Mouse (Mus musculus): ENCODE measurements at regions not wholly inside any gene's neighbourhood (a gene's known extent, or its start where the extent isn't known, plus 50 kb on each side); places are given as distances from the start of the nearest gene placed in this dataset.

DNA sequence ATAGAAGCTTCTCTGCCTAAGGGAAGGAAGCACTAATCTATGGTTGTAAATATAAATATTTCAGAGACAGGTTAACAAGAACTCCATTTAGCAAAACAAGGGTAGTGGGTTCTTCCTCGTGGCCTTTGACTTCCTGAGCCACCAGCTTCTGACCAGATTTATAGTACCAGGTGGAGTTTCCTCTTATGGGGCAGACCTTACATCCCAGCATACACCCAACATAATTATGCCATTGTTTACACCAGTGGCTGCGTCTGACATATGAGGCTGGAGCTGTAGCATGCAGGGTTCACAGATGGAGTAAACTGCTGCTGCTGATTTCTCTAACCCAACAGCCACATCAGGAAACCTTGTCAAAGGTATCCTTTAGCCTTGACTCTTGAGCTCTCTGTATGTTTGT is 75.5 kb downstream of the Trib2 start:
- Histone ChIP-seq H3K27ac (ENCODE audit: insufficient read depth, low read depth) (no peak overlapping the region), H3K4me2 (ENCODE audit: insufficient read depth, low read depth, poor library complexity, severe bottlenecking) (no peak overlapping the region), H3K36me3 (replicated peaks in 1 of 2; ENCODE audit: control insufficient read depth in 1 of 2, insufficient read depth in 1 of 2, low read length in 1 of 2) (no peaks in the 10 kb centered on the region), H3K4me1 (ENCODE audit: control insufficient read depth in 1 of 2, insufficient read depth in 2 of 2) (peaks cover 0 to 3% of the 10 kb centered on the region in 2 experiments; a peak in 1 of 4 replicates), H3K9ac (ENCODE audit: insufficient read depth, low read depth) (no peak overlapping the region), H3K4me3 (replicated peaks in 1 of 3; ENCODE audit: low read depth in 2 of 3, low read length in 2 of 3, poor library complexity in 1 of 3) (no peak overlapping the region), H3K9me3 (replicated peaks; ENCODE audit: low read length) (no peaks in the 10 kb centered on the region), H3K79me2 (replicated peaks; ENCODE audit: control insufficient read depth, extremely low read depth, insufficient read depth, poor library complexity, severe bottlenecking) (no peaks in the 10 kb centered on the region), H3K27me3 (replicated peaks) (no peaks in the 10 kb centered on the region)
- no peak for DNase-seq (ENCODE audit: extremely low read depth)
- in situ Hi-C loops (cut with MboI; ENCODE audit: low pct_ligation_motif_present, low pct_unique_long_range_greater_than_20kb, low sequenced_read_pairs) (no loop called here), dilution Hi-C loops (cut with MboI; ENCODE audit: extremely low pct_ligation_motif_present, extremely low pct_unique_long_range_greater_than_20kb, low sequenced_read_pairs) (no loop called here)
- TF ChIP-seq KAT2A (IDR thresholded peaks at IDR 0.05; ENCODE audit: insufficient replicate concordance, low read length) (no peak), CHD2 (IDR thresholded peaks at IDR 0.05; ENCODE audit: low read length) (no peak), RAD21 (IDR thresholded peaks at IDR 0.05; ENCODE audit: low read depth, low read length) (no peak), ETS1 (conservative IDR thresholded peaks at IDR 0.05; ENCODE audit: low read depth, low read length) (no peak), UBTF (IDR thresholded peaks at IDR 0.05; ENCODE audit: low read depth, low read length) (no peak)

DNA sequence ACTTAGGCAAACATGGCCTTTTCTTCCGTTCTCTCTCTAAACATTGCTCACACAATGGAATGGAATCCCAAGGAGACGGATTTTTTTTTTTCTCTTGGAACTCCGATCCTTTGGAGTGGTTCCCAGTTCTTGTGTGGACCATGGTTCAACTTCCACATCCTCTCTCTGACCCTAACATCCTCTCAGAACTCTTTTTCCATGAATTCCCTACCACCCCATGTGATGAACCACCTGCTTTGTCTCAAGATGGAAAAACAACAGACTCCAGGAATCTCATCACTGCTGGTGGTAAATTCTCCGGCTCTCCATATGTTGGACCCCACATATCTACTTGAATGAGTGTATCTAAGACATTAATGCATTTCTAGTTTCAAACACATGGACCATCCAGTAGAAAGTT is 77.7 kb downstream of the Trib2 start:
- in situ Hi-C loops (cut with MboI; ENCODE audit: low pct_ligation_motif_present, low pct_unique_long_range_greater_than_20kb, low sequenced_read_pairs), result no loop called here

DNA sequence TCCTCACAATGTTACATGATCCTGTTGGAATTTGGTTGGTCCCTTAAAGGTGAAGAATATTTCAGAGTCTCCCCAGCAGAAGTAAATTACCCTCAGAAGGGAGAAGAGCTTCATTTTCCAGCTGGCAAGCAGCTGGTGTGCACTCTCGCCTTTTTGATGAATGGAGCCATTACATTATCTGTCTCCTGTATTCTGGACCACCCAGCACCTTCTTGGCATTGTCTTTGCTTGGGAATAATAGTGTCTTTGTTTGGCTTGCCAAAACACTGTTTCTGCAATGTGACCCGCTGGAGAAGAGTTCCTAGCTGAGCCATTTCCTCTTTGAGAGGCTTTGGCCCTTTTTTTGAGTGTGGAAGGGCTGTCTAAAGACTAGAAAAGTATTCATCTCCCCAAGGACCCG is 85.5 kb downstream of the Trib2 start:
- dilution Hi-C loops (cut with MboI; ENCODE audit: extremely low pct_ligation_motif_present, extremely low pct_unique_long_range_greater_than_20kb, low sequenced_read_pairs) (no loop called here), in situ Hi-C loops (cut with MboI; ENCODE audit: low pct_ligation_motif_present, low pct_unique_long_range_greater_than_20kb, low sequenced_read_pairs) (no loop called here)
- Histone ChIP-seq H3K9me3 (replicated peaks; ENCODE audit: low read length) (no peaks in the 10 kb centered on the region), H3K79me2 (replicated peaks; ENCODE audit: control insufficient read depth, extremely low read depth, insufficient read depth, poor library complexity, severe bottlenecking) (no peaks in the 10 kb centered on the region), H3K9ac (ENCODE audit: insufficient read depth, low read depth) (no peak overlapping the region), H3K36me3 (replicated peaks in 1 of 2; ENCODE audit: control insufficient read depth in 1 of 2, insufficient read depth in 1 of 2, low read length in 1 of 2) (no peaks in the 10 kb centered on the region), H3K4me1 (ENCODE audit: control insufficient read depth in 1 of 2, insufficient read depth in 2 of 2) (peaks cover 0 to 11% of the 10 kb centered on the region in 2 experiments; a peak in 2 of 4 replicates), H3K4me2 (ENCODE audit: insufficient read depth, low read depth, poor library complexity, severe bottlenecking) (no peak overlapping the region), H3K27ac (ENCODE audit: insufficient read depth, low read depth) (no peak overlapping the region), H3K27me3 (replicated peaks) (no peaks in the 10 kb centered on the region), H3K4me3 (replicated peaks in 1 of 3; ENCODE audit: low read depth in 2 of 3, low read length in 2 of 3, poor library complexity in 1 of 3) (no peak overlapping the region)
- DNase-seq (ENCODE audit: extremely low read depth), result no peak
- TF ChIP-seq JUN (IDR thresholded peaks at IDR 0.05; ENCODE audit: insufficient read depth, low read depth, low read length) (no peak), MAZ (IDR thresholded peaks at IDR 0.05; ENCODE audit: low read depth, low read length) (no peak), MYC (IDR thresholded peaks at IDR 0.05; ENCODE audit: low read depth, low read length) (no peak), JUND (conservative IDR thresholded peaks at IDR 0.05; ENCODE audit: low read depth, low read length) (no peak), POLR2A (IDR thresholded peaks at IDR 0.05; ENCODE audit: low read depth, low read length) (no peak), NRF1 (IDR thresholded peaks at IDR 0.05; ENCODE audit: low read depth, low read length) (no peak), ETS1 (conservative IDR thresholded peaks at IDR 0.05; ENCODE audit: low read depth, low read length) (no peak), CHD2 (IDR thresholded peaks at IDR 0.05; ENCODE audit: low read length) (no peak), TCF12 (IDR thresholded peaks at IDR 0.05; ENCODE audit: low read depth, low read length) (no peak), MXI1 (IDR thresholded peaks at IDR 0.05; ENCODE audit: low read depth, low read length) (no peak), ZNF384 (IDR thresholded peaks at IDR 0.05; ENCODE audit: low read depth, low read length) (no peak), RCOR1 (conservative IDR thresholded peaks at IDR 0.05; ENCODE audit: low read depth, low read length) (no peak), RAD21 (IDR thresholded peaks at IDR 0.05; ENCODE audit: low read depth, low read length) (no peak), MEF2A (IDR thresholded peaks at IDR 0.05; ENCODE audit: borderline replicate concordance, low read depth, low read length) (no peak), TBP (conservative IDR thresholded peaks at IDR 0.05; ENCODE audit: low read depth, low read length) (no peak), CTCF (conservative IDR thresholded peaks at IDR 0.05 in 1 of 2, IDR thresholded peaks at IDR 0.05 in 1 of 2; ENCODE audit: low read depth in 2 of 2, low read length in 2 of 2) (no peak)

More for the DNA sequence above, 77.7 kb downstream of the Trib2 start:
- no peaks in the 10 kb centered on the region for H3K36me3 ChIP-seq (replicated peaks in 1 of 2; ENCODE audit: control insufficient read depth in 1 of 2, insufficient read depth in 1 of 2, low read length in 1 of 2)
- DNase-seq (ENCODE audit: extremely low read depth), result no peak
- dilution Hi-C loops (cut with MboI; ENCODE audit: extremely low pct_ligation_motif_present, extremely low pct_unique_long_range_greater_than_20kb, low sequenced_read_pairs), result no loop called here
- H3K27me3 ChIP-seq (replicated peaks), result no peaks in the 10 kb centered on the region
- no peak overlapping the region for H3K4me2 ChIP-seq (ENCODE audit: insufficient read depth, low read depth, poor library complexity, severe bottlenecking)
- no peaks in the 10 kb centered on the region for H3K79me2 ChIP-seq (replicated peaks; ENCODE audit: control insufficient read depth, extremely low read depth, insufficient read depth, poor library complexity, severe bottlenecking)
- no peak overlapping the region for H3K27ac ChIP-seq (ENCODE audit: insufficient read depth, low read depth)
- H3K4me1 ChIP-seq (ENCODE audit: control insufficient read depth in 1 of 2, insufficient read depth in 2 of 2), result no peaks in the 10 kb centered on the region
- no peak overlapping the region for H3K9ac ChIP-seq (ENCODE audit: insufficient read depth, low read depth)
- H3K9me3 ChIP-seq (replicated peaks; ENCODE audit: low read length), result no peaks in the 10 kb centered on the region
- H3K4me3 ChIP-seq (replicated peaks in 1 of 3; ENCODE audit: low read depth in 2 of 3, low read length in 2 of 3, poor library complexity in 1 of 3), result no peak overlapping the region
- no peak for TF ChIP-seq KAT2A (IDR thresholded peaks at IDR 0.05; ENCODE audit: insufficient replicate concordance, low read length)
- no peak for TF ChIP-seq IRF4 (IDR thresholded peaks at IDR 0.05; ENCODE audit: low read depth, low read length)
- no peak for TF ChIP-seq PAX5 (IDR thresholded peaks at IDR 0.05; ENCODE audit: low read length)
- no peak for TF ChIP-seq RAD21 (IDR thresholded peaks at IDR 0.05; ENCODE audit: low read depth, low read length)
- no peak for TF ChIP-seq TBP (conservative IDR thresholded peaks at IDR 0.05; ENCODE audit: low read depth, low read length)
- no peak for TF ChIP-seq ZKSCAN1 (IDR thresholded peaks at IDR 0.05; ENCODE audit: borderline replicate concordance, low read depth, low read length)
- TF ChIP-seq UBTF (IDR thresholded peaks at IDR 0.05; ENCODE audit: low read depth, low read length), result no peak
- no peak for TF ChIP-seq MAZ (IDR thresholded peaks at IDR 0.05; ENCODE audit: low read depth, low read length)
- no peak for TF ChIP-seq MYC (IDR thresholded peaks at IDR 0.05; ENCODE audit: low read depth, low read length)
- no peak for TF ChIP-seq ZMIZ1 (IDR thresholded peaks at IDR 0.05; ENCODE audit: low read depth, low read length)
- TF ChIP-seq SIN3A (IDR thresholded peaks at IDR 0.05; ENCODE audit: low read length), result no peak
- no peak for TF ChIP-seq E2F4 (IDR thresholded peaks at IDR 0.05; ENCODE audit: insufficient replicate concordance, low read depth, low read length)
- no peak for TF ChIP-seq ELF1 (IDR thresholded peaks at IDR 0.05; ENCODE audit: low read depth, low read length)
- TF ChIP-seq MEF2A (IDR thresholded peaks at IDR 0.05; ENCODE audit: borderline replicate concordance, low read depth, low read length), result no peak
- no peak for TF ChIP-seq USF2 (conservative IDR thresholded peaks at IDR 0.05; ENCODE audit: low read depth, low read length)
- no peak for TF ChIP-seq MAX (IDR thresholded peaks at IDR 0.05; ENCODE audit: low read length)
- TF ChIP-seq NRF1 (IDR thresholded peaks at IDR 0.05; ENCODE audit: low read depth, low read length), result no peak
- no peak for TF ChIP-seq BHLHE40 (IDR thresholded peaks at IDR 0.05; ENCODE audit: low read depth, low read length)
- TF ChIP-seq ZC3H11A (IDR thresholded peaks at IDR 0.05; ENCODE audit: low read depth, low read length), result no peak
- no peak for TF ChIP-seq NELFE (IDR thresholded peaks at IDR 0.05; ENCODE audit: low read depth, low read length)
